Mouse (Mus musculus) splenic B cell, adult 2 months (primary cell): ENCODE results near the gene Prrc2b.

Experiments
- DNase-seq: peaks from one replicate; pipeline ENCODE4 v3.0.0-alpha.2; 2011; ENCODE audit warnings: low read depth, low spot score
- H3K27me3 ChIP-seq: 2 replicates; pipeline ENCODE4 v1.6.1; 2012; ENCODE audit warnings: mild to moderate bottlenecking, low read length, moderate library complexity, mixed read lengths; ENCODE audit not compliant: control insufficient read depth, poor library complexity, insufficient read depth, severe bottlenecking
- H3K36me3 ChIP-seq: 2 replicates; pipeline ENCODE4 v1.6.1; 2012; ENCODE audit warnings: mild to moderate bottlenecking, low read length, moderate library complexity, mixed read lengths; ENCODE audit not compliant: control insufficient read depth, poor library complexity, insufficient read depth, severe bottlenecking

Gene Prrc2b

GRCm38 (mm10) chr2:32129383-32130074 is 21.4 kb upstream of the Prrc2b start:
- DNase-seq = no peak
- H3K36me3 ChIP-seq = no peaks in the 10 kb centered on the region
- H3K27me3 ChIP-seq = no peaks in the 10 kb centered on the region

- Histone ChIP-seq H3K36me3 (no peaks in the 10 kb centered on the region), H3K27me3 (no peaks in the 10 kb centered on the region)
- DNase-seq = peak; percentile 65
Measured at GRCm38 (mm10) chr2:32130435-32130834, 20.4 kb upstream of the Prrc2b start.

DNA sequence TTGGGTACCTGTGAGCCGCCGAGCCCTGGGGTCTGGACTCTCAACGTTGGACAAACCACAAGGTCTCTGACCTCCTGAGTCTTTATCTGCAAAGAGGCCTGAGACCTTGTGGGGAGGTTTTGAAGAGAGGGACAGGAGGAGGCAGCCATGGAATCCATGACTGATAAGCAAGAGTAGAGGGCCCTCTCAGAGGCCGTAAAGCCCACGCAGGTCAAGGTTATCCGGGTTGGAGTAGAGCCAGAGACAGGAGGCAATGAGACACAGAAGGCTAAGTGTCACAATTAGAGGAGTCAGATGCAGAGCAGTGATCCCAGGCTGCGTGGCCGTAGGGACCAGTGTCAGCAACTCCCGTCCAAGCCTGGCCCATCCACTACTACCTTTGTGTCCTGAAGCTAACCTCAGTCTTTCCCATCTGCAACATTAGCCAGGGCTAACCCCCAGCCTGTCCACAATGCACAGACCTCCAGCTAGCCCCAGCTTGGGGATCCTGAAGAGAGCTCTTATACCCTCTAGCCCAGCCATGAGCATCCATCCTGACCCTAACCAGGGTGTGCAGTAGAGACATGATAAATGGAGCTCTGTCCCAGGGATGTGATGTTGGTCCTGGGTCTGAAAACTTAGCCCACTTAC is 19.6 kb upstream of the Prrc2b start:
- no peaks in the 10 kb centered on the region for H3K36me3 ChIP-seq
- H3K27me3 ChIP-seq = no peaks in the 10 kb centered on the region
- DNase-seq = no peak

DNA sequence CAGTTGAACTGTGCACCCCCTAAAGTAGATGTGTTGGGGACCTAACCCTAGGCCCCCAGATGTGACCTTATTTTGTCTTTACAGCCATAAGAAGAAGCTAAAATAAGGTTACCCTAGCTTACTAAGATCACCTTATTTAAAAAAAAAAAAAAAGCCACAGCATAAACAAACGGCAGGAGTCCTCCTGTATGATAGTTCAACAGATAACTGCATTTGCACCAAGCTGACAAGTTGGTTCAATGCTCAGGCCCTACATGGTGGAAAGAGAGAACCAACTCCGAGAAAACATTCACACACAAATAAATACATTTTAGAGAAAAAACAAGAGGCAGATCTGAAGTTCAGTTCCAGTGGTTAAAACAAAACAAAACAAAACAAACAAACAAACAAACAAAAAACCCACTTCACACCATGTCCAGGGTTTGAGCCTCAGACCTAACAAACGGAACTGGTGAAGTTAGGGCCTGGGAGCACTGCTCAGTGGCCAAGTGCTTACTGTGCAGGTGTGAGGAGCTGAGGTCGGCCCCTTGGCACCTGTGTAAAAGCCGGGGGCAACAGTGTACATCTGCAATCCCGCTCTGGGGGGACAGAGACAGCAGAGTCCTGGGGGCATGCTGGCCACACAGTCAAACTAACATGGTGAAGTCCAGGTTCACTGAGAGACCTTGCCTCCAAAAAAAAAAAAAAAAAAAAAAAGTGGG is 18.9 kb upstream of the Prrc2b start:
- no peak for DNase-seq
- H3K27me3 ChIP-seq = no peaks in the 10 kb centered on the region
- H3K36me3 ChIP-seq = no peaks in the 10 kb centered on the region

GRCm38 (mm10) chr2:32132567-32132992 is 18.3 kb upstream of the Prrc2b start:
- Histone ChIP-seq H3K27me3 (no peaks in the 10 kb centered on the region), H3K36me3 (no peaks in the 10 kb centered on the region)
- peak; percentile 73 for DNase-seq

GRCm38 (mm10) chr2:32134039-32134438 is 16.8 kb upstream of the Prrc2b start:
- Histone ChIP-seq H3K36me3 (no peaks in the 10 kb centered on the region), H3K27me3 (no peaks in the 10 kb centered on the region)
- peak; percentile 92 for DNase-seq

GRCm38 (mm10) chr2:32137667-32138266 is 13.1 kb upstream of the Prrc2b start:
- Histone ChIP-seq H3K36me3 (no peaks in the 10 kb centered on the region), H3K27me3 (no peaks in the 10 kb centered on the region)
- DNase-seq = peak; percentile 99

DNA sequence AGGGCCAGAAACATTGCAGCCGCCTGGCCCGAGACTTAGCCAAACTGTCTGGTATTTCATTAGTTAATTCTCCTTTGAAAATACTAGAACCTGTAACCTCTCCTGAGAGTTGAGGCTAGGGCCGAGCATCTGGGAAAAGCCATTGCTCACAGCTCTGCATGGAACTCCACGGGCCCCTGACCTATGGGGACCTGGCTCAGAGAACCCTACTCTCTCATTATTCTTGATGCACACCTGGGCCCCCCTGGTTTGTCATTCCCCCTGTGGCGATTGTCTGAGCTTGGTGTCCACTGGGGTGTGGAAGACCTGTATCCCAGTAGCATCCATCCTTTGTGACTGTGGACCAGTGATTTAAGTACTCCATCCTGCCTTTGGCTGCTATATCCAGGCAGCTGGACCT is 11.5 kb upstream of the Prrc2b start:
- Histone ChIP-seq H3K36me3 (no peaks in the 10 kb centered on the region), H3K27me3 (no peaks in the 10 kb centered on the region)
- no peak for DNase-seq

DNA sequence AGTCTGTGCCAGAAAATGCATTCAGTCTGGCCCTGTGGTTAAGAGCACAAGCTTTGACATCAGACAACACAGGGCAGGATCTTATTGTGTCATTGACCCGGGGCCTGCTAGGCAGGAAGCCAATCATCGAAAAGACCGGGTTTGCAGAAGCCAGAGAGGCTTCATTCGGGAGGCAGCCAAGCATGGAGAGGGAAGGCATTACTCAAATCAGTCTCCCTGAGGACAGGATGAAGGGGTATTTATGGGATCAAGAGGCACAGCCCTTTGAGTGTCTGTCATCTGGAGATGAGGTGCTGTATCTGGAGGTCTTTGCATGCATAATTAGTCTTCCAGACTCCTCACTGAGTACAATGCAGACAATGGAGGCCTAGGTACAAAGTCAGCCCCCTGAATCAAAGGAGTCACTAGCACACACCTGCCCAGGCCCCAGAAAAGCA is 10.4 kb upstream of the Prrc2b start:
- Histone ChIP-seq H3K36me3 (no peaks in the 10 kb centered on the region), H3K27me3 (no peaks in the 10 kb centered on the region)
- DNase-seq = no peak

DNA sequence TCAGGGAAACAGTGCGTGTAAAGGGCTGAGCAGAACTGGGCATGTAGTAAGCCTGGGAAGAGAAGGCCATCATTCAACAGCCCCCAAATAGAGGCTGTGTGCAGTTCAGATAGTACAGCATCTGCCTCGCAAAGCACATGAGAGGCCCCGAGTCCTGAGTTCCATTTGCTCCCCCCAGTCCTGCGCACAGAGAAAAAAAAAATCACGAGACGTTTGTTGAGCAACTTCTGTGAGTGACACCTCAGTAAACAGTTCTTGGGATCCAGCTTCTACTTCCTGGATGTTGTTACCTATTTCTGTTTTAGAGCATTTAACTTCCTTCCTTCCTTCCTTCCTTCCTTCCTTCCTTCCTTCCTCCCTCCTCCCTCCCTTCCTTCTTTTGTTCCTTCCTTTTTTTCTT is 9.3 kb upstream of the Prrc2b start:
- DNase-seq = no peak
- Histone ChIP-seq H3K27me3 (no peaks in the 10 kb centered on the region), H3K36me3 (no peaks in the 10 kb centered on the region)

DNA sequence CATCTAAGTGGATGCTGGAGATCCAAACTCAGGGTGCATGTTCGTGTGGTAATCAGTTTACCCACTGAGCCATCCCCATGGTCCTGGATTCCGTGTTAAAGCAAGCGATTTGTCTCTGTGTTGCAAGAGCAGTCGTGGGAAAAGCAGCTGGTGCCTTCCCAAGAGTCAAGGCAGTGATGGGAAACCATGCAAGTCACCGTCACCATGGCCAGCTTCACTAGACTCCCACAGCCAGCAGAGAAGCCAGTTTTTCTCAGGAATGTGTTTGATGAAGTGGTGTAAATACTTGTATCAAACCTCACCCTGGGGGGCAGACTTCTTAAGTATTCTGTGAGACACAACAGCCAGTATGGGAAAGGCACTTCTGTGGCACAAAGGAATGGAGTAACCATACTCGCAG is 8.5 kb upstream of the Prrc2b start:
- Histone ChIP-seq H3K36me3 (no peaks in the 10 kb centered on the region), H3K27me3 (no peaks in the 10 kb centered on the region)
- no peak for DNase-seq

DNA sequence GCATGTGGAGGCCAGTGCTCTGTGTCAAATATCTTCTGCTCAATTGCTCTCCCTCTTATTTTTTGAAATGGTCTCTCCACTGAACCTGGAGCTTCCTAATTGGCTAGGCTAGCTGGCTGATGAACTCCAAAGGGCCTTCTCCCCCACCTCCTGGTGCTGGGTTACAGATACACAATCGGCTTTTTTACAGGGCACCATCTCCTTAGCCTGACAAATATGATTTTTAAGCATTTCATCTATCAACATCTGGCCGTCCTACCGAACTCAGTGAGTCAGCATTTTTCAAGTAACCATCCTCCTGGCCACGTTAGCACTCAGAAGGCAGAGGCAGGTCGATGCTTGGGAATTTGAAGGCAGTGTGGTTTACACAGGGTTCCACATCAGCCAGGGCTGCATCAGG is 6.2 kb upstream of the Prrc2b start:
- Histone ChIP-seq H3K36me3 (no peaks in the 10 kb centered on the region), H3K27me3 (no peaks in the 10 kb centered on the region)
- DNase-seq = no peak

DNA sequence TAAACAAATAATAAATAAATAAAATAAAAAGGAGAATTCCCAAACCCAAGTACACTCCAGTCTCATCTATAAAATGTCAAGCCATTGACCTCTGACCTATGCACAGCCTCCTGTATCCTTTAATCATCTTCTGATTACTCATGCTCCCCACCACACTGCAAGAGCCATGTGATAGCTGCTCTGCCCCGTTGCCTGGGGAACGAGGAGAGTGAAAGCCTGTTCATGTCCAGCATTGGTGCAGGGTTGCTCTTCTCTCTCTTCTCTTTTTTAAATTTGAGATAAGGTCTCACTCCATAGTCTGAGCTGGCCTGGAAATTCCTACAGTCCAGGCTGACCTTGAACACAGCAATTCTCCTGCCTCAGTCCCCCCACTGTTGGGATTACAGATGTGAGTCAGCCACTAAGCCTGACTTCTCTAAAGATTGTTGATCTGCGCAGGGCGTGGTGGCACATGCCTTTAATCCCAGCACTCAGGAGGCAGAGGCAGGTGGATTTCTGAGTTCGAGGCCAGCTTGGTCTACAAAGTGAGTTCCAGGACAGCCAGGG is 4.2 kb upstream of the Prrc2b start:
- no peak for DNase-seq
- no peaks in the 10 kb centered on the region for H3K27me3 ChIP-seq

DNA sequence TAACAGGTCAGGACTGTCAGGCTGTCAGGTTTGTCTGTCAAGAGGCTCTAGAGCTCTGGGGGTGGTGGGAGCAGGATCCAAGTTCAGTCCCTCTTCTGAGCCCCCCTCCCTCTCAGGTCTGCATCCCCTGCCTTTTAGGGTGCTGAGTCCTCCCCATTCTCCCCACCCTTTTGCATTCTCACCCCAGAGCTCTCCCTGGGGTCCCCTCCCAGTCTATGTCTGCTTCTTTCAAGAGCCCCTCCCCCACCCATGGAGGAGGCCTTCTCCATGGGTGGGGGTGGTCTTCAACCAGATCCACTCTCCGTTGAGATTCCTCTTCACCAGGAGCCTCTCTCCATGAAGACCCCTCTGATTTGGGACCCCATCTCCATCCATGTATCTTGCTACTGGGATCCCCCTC is 747 bp upstream of the Prrc2b start:
- no peak for DNase-seq
- Histone ChIP-seq H3K36me3 (no peaks in the 10 kb centered on the region), H3K27me3 (no peaks in the 10 kb centered on the region)

More for the DNA sequence above, 4.2 kb upstream of the Prrc2b start:
- H3K36me3 ChIP-seq = no peaks in the 10 kb centered on the region

- no peak for DNase-seq
- Histone ChIP-seq H3K27me3 (no peaks in the 10 kb centered on the region), H3K36me3 (no peaks in the 10 kb centered on the region)
Measured at GRCm38 (mm10) chr2:32150562-32150923, 339 bp upstream of the Prrc2b start.
